Mouse (Mus musculus): ENCODE results near the gene Dhrs11.

- no peak for TF ChIP-seq TAL1 (IDR thresholded peaks at IDR 0.05; ENCODE audit: low read length)
- no peak for TF ChIP-seq GATA1 (IDR thresholded peaks at IDR 0.05; ENCODE audit: low read length)
Observed at GRCm38 (mm10) chr11:84827492-84827891, 1.3 kb downstream of the Dhrs11 start.

All from erythroblast, embryonic 14.5 days (primary cell).